Mouse (Mus musculus): ENCODE measurements at regions not wholly inside any gene's neighbourhood (a gene's known extent, or its start where the extent isn't known, plus 50 kb on each side); places are given as distances from the start of the nearest gene placed in this dataset.
A peak's percentile ranks its signal among the peaks of the same experiment; 100 is the strongest.

DNA sequence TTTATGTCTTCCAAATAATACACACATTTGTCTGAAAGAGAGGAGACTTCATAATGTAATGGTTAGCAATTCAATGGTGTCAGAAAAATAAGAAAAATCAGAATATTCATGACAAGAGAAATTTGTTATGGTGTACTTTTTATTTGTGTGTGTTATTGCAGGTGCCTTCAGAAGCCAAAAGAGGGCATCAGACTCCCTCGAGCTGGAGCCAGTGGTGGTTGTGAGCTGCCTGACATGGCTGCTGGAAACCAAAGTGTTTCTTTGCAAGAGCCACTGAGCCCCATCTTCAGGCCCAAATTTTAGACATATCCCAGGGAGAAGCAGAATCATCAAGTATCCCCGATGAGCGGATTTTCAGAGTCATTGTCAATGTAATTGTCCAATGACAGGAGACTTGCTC lies 81.9 kb downstream of the Tm2d3 start:
- no peak for ATAC-seq (replicated peaks)
- Histone ChIP-seq H3K9me3 (no peaks in the 10 kb centered on the region), H3K36me3 (no peaks in the 10 kb centered on the region), H3K4me2 (replicated peaks) (no peak overlapping the region), H3K9ac (replicated peaks) (no peak overlapping the region), H3K27me3 (no peaks in the 10 kb centered on the region), H3K4me1 (no peaks in the 10 kb centered on the region), H3K27ac (replicated peaks) (no peak overlapping the region), H3K4me3 (no peak overlapping the region)
- 79% methylated on average over 3 of the region's 3 CpGs for WGBS

DNA sequence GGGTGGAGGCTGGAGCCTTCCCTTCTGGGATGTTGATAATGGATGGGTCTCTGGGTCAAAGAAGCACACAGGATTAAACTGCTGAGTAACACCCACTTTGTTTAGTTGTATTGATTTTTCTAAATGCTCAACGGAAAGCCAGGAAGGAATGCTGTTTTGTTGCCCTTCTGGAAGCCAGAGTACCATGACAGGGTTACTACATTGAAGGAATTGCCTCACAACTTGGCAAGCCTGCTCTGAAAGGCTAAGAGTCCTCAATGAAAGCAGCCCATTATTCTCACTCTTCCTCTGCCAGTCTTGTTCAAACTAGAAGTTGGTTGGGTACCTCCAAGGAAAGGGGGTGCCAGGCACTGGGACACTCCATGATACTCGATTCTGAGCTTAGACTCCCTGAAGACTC lies 83.0 kb downstream of the Tm2d3 start:
- WGBS, result 60% methylated on average over 2 of the region's 2 CpGs

GRCm38 (mm10) chr7:65774388-65775015 lies 83.5 kb downstream of the Tm2d3 start:
- H3K4me2 ChIP-seq (replicated peaks), result no peak overlapping the region
- H3K9me3 ChIP-seq, result no peaks in the 10 kb centered on the region
- no peak for ATAC-seq (replicated peaks)
- no peak overlapping the region for H3K27ac ChIP-seq (replicated peaks)
- no peaks in the 10 kb centered on the region for H3K36me3 ChIP-seq
- no peaks in the 10 kb centered on the region for H3K27me3 ChIP-seq
- H3K4me3 ChIP-seq, result no peak overlapping the region
- H3K4me1 ChIP-seq, result no peaks in the 10 kb centered on the region
- WGBS, result 95% methylated on average over 11 of the region's 11 CpGs
- no peak overlapping the region for H3K9ac ChIP-seq (replicated peaks)

More for the DNA sequence above, 83.0 kb downstream of the Tm2d3 start:
- Histone ChIP-seq H3K27ac (replicated peaks) (no peak overlapping the region), H3K4me1 (no peaks in the 10 kb centered on the region), H3K9me3 (no peaks in the 10 kb centered on the region), H3K4me3 (no peak overlapping the region), H3K9ac (replicated peaks) (no peak overlapping the region), H3K4me2 (replicated peaks) (no peak overlapping the region), H3K36me3 (no peaks in the 10 kb centered on the region), H3K27me3 (no peaks in the 10 kb centered on the region)
- ATAC-seq (replicated peaks), result no peak

- Histone ChIP-seq H3K4me1 (peaks cover under 1% of the 10 kb centered on the region; the same call in 1 of the 2 replicates), H3K4me2 (replicated peaks) (no peak overlapping the region), H3K4me3 (no peak overlapping the region), H3K9ac (replicated peaks) (no peak overlapping the region), H3K9me3 (no peaks in the 10 kb centered on the region), H3K36me3 (no peaks in the 10 kb centered on the region), H3K27ac (replicated peaks) (no peak overlapping the region), H3K27me3 (no peaks in the 10 kb centered on the region)
- no peak for ATAC-seq (replicated peaks)
- 91% methylated on average over 3 of the region's 3 CpGs for WGBS
Observed at GRCm38 (mm10) chr7:65775016-65775415, 84.0 kb downstream of the Tm2d3 start.

DNA sequence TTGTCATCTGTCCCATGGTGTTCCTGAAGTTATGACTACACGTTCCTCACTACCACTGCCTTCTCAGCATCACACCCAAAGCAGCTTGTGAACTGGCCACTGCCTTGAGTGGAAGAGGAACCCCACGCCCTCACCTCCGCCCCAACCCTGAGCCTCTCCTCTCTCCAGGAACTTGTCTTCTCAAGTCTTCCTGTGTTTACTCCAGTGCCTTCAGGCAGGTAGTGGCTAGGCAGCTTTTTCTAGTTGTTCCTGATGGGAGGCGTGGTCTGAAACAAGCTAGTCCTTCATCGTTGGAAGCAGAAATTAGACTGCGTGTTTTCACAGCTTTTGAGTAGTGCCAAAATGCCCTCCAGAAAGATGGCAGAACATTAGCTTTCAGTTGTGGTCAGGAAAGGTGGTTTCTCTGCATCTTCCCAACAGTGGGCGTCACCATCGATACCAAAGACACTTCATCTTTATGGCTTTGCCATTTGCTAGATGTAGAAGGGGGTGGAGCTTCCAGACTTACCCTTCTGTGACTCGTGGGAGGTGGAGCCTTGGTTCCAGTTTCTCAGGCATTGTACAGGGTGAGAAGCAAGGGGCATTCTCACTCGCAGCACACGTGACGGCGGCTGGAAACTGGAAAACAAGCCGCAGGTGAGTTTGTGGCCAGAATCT lies 81.7 kb upstream of the Pcsk6 start:
- Histone ChIP-seq H3K27me3 (no peaks in the 10 kb centered on the region), H3K27ac (replicated peaks) (no peak overlapping the region), H3K4me1 (peaks cover 16% of the 10 kb centered on the region), H3K4me3 (no peak overlapping the region), H3K9ac (replicated peaks) (no peak overlapping the region), H3K36me3 (no peaks in the 10 kb centered on the region), H3K9me3 (no peaks in the 10 kb centered on the region), H3K4me2 (replicated peaks) (no peak overlapping the region)
- ATAC-seq (replicated peaks), result no peak; the same call in 1 of the 2 replicates
- 71% methylated on average over 14 of the region's 14 CpGs for WGBS

DNA sequence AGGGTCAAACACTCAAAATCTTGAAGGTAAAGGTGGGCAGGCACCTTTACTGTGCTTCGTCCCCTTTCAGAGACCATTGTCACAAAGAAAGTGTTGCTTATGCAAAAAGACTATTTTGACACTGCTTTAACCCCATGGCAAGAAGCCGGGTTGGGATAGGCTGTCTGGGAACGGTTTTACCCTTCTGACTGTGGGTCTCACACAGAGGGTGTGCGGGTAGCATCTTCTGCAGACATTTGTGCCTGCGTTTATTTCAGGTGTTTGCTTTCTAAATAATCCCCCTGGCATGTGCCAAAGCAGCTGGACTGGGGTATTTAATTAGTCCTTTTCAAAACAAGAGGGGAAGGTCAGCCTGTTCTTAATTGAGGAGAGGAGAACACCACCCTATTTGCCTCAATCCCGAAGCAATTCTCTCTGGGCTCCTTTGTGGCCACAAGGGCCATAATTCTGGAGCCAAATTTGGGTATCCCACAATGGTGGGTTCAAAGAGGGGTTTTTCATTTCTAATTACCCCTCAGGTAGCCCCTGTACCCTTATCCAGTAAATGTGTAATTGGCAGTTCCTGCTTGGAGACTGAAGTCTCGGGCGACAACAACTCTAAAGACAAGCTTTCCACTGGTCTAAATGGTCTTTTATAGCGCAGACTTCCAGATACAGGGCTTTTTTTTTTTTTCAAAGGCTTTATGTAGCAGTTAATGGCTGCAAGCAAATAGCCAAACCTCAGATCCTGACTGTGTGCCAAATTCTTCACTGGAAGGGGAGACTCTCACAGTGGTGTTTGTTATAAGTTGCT lies 80.8 kb upstream of the Pcsk6 start:
- H3K27ac ChIP-seq (replicated peaks), result no peak overlapping the region

DNA sequence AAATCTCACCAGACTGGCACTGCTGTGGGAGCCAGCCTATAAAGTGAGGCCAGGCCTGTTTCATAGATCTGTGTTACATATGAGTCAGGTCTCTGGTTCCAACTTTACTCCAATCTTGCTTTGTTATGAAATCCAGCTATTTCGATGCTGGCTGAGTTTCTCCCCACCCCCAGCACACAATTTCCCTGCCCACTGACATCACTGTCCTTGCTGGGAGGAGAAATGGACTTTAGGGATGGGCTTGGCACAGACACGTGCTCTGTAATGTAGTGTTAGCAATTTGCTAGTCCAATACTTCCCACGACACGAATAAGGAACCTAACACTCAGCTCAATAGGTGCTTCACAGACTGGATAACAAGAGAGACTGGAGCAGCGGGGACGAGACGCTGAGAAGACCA lies 79.5 kb upstream of the Pcsk6 start:
- WGBS, result 68% methylated on average over 7 of the region's 7 CpGs
- Histone ChIP-seq H3K4me3 (no peak overlapping the region), H3K27me3 (no peaks in the 10 kb centered on the region), H3K4me2 (replicated peaks) (no peak overlapping the region), H3K4me1 (peaks cover 16% of the 10 kb centered on the region), H3K9ac (replicated peaks) (no peak overlapping the region), H3K9me3 (no peaks in the 10 kb centered on the region), H3K27ac (replicated peaks) (no peak overlapping the region), H3K36me3 (no peaks in the 10 kb centered on the region)
- no peak for ATAC-seq (replicated peaks)

More for the DNA sequence above, 80.8 kb upstream of the Pcsk6 start:
- peak; percentile 75 for ATAC-seq (replicated peaks)
- H3K27me3 ChIP-seq, result no peaks in the 10 kb centered on the region
- H3K9ac ChIP-seq (replicated peaks), result no peak overlapping the region
- no peaks in the 10 kb centered on the region for H3K9me3 ChIP-seq
- no peak overlapping the region for H3K4me3 ChIP-seq
- 13% methylated on average over 9 of the region's 9 CpGs for WGBS
- no peaks in the 10 kb centered on the region for H3K36me3 ChIP-seq
- H3K4me1 ChIP-seq, result peaks cover 16% of the 10 kb centered on the region
- H3K4me2 ChIP-seq (replicated peaks), result 0 out of 2 replicates have a peak overlapping the region, but pooled peaks have one; percentile 1

DNA sequence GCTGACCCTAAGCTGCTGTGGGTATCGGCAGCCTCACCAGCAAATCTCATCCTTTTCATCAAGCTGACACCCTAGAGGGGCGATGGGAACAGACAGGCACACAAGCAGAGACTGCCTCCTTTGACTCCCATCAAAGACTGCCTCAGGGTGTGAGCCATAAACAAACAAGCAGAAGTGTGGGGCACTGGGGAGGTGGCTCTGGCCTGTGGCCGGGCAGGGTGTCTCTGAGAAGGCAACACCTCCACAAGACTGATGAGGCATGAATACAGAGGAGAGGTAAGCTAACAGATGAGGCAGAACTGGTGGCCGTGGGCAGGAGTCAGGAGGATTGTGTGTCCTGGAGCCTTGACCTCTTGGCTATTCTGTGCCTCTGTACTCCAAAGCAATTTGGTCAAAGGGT lies 77.8 kb upstream of the Pcsk6 start:
- no peak overlapping the region for H3K9ac ChIP-seq (replicated peaks)
- 61% methylated on average over 4 of the region's 4 CpGs for WGBS
- H3K27me3 ChIP-seq, result no peaks in the 10 kb centered on the region
- H3K36me3 ChIP-seq, result no peaks in the 10 kb centered on the region
- no peak for ATAC-seq (replicated peaks)
- no peak overlapping the region for H3K4me3 ChIP-seq
- H3K9me3 ChIP-seq, result no peaks in the 10 kb centered on the region
- H3K4me1 ChIP-seq, result peaks cover 16% of the 10 kb centered on the region
- H3K4me2 ChIP-seq (replicated peaks), result no peak overlapping the region
- H3K27ac ChIP-seq (replicated peaks), result no peak overlapping the region

GRCm38 (mm10) chr7:65786916-65787315 lies 74.6 kb upstream of the Pcsk6 start:
- Histone ChIP-seq H3K36me3 (no peaks in the 10 kb centered on the region), H3K4me1 (no peaks in the 10 kb centered on the region), H3K27ac (replicated peaks) (no peak overlapping the region), H3K9ac (replicated peaks) (no peak overlapping the region), H3K9me3 (no peaks in the 10 kb centered on the region), H3K27me3 (no peaks in the 10 kb centered on the region), H3K4me2 (replicated peaks) (no peak overlapping the region), H3K4me3 (no peak overlapping the region)
- ATAC-seq (replicated peaks), result no peak
- WGBS, result 12% methylated on average over 2 of the region's 2 CpGs

GRCm38 (mm10) chr7:65787849-65788248 lies 73.7 kb upstream of the Pcsk6 start:
- Histone ChIP-seq H3K27ac (replicated peaks) (no peak overlapping the region), H3K4me2 (replicated peaks) (no peak overlapping the region), H3K9me3 (no peaks in the 10 kb centered on the region), H3K27me3 (no peaks in the 10 kb centered on the region), H3K4me3 (no peak overlapping the region), H3K4me1 (no peaks in the 10 kb centered on the region), H3K9ac (replicated peaks) (no peak overlapping the region), H3K36me3 (no peaks in the 10 kb centered on the region)
- ATAC-seq (replicated peaks), result no peak
- 97% methylated on average over 5 of the region's 5 CpGs for WGBS

GRCm38 (mm10) chr7:65790264-65790663 lies 71.3 kb upstream of the Pcsk6 start:
- no peak overlapping the region for H3K9ac ChIP-seq (replicated peaks)
- ATAC-seq (replicated peaks), result no peak
- H3K27ac ChIP-seq (replicated peaks), result no peak overlapping the region
- no peaks in the 10 kb centered on the region for H3K36me3 ChIP-seq
- no peaks in the 10 kb centered on the region for H3K4me1 ChIP-seq
- 70% methylated on average over 6 of the region's 6 CpGs for WGBS
- no peak overlapping the region for H3K4me3 ChIP-seq
- no peak overlapping the region for H3K4me2 ChIP-seq (replicated peaks)
- no peaks in the 10 kb centered on the region for H3K27me3 ChIP-seq
- H3K9me3 ChIP-seq, result no peaks in the 10 kb centered on the region

GRCm38 (mm10) chr7:65792187-65792823 lies 69.2 kb upstream of the Pcsk6 start:
- Histone ChIP-seq H3K27ac (replicated peaks) (no peak overlapping the region), H3K9me3 (no peaks in the 10 kb centered on the region), H3K4me3 (no peak overlapping the region), H3K36me3 (no peaks in the 10 kb centered on the region), H3K27me3 (no peaks in the 10 kb centered on the region), H3K9ac (replicated peaks) (no peak overlapping the region), H3K4me1 (no peaks in the 10 kb centered on the region), H3K4me2 (replicated peaks) (no peak overlapping the region)
- ATAC-seq (replicated peaks), result no peak
- WGBS, result 91% methylated on average over 10 of the region's 10 CpGs
